Mouse (Mus musculus) activated CD4-positive, CD25-positive, alpha-beta regulatory T cell, adult 4 months (primary cell): ENCODE data around the gene Acot8. TPM values are rescaled to one million over a fixed set of nuclear protein-coding genes. Genes with fewer than 3 reads are reported as not detected.
A peak's percentile ranks its signal among the peaks of the same experiment; 100 is the strongest.

ENCODE experiments used
- ATAC-seq: one replicate; pipeline ENCODE4 v1.8.0; 2017
- polyA plus RNA-seq, 2 experiments: library from polyadenylated mRNA; unstranded; fragments of 100-300 nt; shearing (Covaris generic); gene quantifications; one replicate each; pipeline ENCODE4 v1.2.1; 2017

The Acot8 gene
- polyA plus RNA-seq, 2 experiments from 2014 or later: 35.1 to 49.1 TPM

DNA sequence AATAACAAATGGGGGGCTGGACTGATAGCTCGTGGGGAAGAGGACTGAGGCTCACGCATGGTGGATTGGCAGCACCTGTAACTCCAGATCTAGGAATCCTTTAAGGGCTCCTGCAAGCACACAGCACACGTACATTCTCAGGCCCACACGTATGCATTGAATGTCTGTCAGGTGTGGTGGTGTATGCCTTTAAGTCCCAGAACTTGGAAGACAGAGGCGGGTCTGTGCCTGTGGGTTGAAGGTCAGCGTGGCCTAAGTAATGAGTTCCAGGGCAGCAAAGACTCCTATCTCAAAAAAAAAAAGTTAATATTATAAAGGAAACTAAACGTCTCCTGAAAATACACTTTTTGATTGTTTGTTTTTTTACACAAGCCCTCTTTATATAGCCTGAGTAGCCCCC, 1.9 kb upstream of the Acot8 start:
- no peak for ATAC-seq

DNA sequence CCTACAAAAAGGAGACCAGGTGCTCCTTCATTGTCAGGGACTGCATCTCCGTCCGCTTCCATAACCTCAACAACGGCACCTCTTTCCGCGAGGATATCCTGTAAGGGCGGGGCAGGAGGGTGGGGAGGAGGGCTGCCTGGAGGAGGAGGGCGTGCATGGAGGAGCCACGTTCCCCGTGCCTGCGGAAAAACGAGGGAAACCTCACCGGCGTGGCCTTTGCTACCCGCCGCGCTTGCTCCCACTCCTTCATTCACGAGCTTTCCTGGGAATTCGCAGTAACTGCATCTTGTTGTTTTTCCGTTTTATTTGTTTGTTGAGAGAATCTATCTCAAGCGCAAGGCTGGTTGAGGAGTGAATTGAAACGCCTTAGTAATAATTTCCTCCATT, 643 bp upstream of the Acot8 start:
- ATAC-seq: no peak

DNA sequence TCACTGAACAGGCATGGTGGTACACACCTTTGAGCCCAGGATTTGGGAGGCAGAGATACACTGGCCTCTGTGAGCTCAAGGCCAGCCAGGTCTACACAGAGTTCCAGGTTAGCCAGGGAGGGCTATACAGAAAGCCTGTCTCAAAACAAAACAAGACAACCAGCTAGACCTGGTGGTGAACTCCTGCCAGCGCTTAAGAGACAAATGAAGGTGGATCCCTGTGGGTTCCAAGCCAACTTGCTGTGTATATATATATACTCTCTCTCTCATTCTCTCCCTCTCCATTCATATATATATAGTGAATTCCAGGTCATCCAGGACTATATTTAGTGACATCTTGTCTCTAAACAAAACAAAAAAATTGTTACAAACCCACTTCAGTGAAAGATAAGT, 765 bp downstream of the Acot8 start:
- ATAC-seq: no peak

DNA sequence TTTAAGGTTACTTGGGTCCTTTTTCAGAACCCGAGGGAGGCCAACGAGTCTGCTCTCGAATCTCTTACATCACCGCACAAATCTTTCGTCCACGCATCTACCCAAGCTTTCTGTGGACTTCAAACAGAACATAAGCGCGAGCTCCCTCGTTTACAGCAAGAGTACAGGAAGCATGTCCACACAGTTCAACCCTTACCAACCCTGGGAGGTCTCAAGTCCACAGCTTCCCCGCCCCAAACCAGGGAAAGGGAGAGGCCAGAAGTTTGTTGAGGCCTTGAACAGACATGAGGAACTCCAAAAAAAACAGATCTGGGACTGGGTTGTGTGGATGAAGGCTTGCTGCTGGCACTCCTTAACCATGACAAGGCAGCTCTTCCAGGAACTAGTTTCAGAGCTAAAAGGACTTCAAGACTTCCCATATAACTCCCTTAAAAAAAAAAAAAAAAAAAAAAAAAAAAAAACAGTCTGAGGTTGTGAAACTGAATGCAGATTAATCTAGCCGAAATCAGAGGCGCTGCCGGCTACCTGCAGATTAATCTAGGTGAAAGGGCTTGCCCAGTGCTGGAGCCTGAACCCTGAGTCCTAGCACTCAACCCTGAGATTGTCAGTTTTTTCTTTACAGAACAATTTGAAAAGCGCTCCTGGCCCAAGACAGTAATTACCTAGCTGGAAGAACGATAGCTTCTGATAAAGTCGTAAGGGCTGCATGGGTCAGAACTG, 1.3 kb downstream of the Acot8 start:
- ATAC-seq: no peak

DNA sequence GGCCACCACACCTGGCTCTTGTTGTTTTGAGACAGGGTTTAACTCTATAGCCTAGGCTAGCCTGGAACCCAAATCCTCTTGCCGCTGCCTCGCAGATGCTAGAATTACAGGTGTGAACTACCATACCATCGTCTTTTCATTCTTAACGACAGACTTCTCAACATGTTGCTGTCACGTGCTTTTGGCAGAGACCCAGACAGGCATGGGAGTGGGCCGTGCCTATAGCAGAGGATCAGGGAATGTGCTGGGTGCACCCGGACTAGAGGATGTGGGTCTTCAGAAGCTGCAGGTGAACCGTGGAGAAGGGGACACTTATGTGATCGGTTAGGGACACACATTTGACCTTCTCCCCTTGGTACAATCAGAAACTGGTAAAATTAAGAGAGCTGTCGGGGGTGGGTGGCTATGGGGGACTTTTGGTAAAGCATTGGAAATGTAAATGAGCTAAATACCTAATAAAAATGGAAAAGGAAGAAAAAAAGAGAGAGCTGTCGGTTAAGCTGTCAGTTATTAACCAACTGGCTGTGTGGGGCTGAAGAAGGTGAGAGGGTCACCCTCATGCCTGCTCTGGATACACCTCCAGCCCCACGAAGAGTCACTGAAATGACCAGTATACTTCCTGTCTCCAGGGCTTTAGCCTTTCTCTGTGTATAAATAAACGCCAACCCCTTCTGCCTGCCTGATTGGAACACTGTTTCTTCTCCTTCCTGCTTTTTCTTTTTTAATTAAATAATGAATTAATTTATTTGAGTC, 4.3 kb downstream of the Acot8 start:
- ATAC-seq: no peak

DNA sequence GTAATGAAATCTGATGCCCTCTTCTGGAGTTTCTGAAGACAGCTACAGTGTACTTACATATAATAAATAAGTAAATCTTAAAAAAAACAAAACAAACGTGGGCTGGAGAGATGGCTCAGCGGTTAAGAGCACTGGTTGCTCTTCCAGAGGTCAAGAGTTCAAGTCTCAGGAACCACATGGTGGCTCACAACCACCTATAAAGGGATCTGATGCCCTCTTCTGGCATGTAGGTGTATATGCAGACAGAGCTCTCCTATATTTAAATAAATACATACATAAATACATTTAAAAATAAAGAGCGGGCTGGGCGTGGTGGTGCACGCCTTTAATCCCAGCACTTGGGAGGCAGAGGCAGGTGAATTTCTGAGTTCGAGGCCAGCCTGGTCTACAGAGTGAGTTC, 6.1 kb downstream of the Acot8 start:
- ATAC-seq: peak; percentile 32

DNA sequence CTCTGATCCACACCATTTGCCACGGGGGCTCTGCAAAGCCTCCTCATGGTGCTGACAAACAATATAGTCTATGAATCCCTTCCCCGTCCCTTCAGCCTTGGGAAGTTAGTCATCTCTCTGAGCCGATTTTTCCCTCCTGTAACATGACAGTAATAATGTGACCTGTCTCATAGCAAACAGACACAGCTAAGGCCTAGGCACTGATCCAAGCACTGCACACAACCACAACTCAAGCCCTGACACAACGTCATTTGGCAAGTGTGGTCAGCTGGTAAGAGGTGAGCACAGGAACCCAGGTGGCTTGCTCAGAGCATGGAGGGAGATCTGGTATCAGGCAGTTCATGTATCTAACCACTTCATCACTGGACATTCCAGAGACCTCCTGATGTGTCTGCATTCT, 8.8 kb downstream of the Acot8 start:
- ATAC-seq: no peak

DNA sequence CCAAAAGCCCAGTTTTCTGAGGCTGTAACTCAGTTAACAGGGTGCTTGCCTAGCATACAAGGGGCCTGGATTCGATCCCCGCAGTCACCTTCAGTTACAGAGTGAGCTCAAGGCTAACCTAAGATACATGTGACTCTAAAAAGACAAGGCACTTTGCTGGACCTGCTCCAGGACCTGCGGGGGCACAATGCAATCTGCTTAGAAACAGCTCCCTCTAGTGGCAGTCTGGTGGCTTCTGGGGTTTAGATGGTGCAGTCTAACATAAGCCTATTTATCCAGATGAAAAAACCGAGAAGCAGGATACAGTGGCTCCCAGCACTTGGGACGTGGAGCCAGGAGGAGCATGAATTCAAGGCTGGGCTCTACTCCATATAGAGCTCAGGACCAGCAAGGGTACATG, 10.4 kb downstream of the Acot8 start:
- ATAC-seq: peak; percentile 63

DNA sequence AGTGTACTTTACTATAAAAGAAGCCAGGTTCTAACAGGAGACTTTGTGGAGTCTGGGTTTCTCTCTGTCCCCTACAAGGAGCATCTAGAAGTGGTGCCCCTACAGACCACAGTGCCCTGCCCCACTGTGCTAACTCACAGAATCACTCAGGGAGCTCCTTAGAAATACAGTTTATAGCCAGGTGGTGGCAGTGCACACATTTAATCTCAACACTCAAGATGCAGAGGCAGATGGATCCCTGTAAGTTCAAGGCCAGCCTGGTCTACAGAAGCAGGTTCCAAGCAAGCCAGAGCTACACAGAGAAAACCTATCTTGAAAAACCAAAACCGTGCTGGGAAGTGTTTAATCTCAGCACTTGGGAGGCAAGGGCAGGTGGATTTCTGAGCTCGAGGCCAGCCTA, 10.9 kb downstream of the Acot8 start:
- ATAC-seq: no peak

DNA sequence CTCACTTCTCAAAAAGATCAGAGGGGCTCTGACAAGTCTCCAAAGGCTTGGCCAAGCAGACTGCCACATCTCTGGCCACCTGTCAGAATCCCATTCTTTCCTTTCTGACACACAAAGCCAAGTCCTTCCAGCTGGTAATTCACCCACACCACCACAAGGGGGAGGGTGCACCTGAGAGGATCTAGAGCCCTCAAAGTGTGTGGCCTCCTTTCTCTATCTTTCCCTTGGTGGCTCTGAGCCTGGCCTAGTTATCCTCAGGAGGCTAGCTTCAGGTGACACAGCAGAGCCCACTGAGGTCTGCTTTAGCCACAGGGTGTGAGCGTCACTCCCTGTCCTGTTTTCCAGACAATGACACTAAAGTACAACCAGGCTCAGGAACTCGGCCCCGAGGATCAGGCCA, 11.4 kb downstream of the Acot8 start:
- ATAC-seq: peak; percentile 52

DNA sequence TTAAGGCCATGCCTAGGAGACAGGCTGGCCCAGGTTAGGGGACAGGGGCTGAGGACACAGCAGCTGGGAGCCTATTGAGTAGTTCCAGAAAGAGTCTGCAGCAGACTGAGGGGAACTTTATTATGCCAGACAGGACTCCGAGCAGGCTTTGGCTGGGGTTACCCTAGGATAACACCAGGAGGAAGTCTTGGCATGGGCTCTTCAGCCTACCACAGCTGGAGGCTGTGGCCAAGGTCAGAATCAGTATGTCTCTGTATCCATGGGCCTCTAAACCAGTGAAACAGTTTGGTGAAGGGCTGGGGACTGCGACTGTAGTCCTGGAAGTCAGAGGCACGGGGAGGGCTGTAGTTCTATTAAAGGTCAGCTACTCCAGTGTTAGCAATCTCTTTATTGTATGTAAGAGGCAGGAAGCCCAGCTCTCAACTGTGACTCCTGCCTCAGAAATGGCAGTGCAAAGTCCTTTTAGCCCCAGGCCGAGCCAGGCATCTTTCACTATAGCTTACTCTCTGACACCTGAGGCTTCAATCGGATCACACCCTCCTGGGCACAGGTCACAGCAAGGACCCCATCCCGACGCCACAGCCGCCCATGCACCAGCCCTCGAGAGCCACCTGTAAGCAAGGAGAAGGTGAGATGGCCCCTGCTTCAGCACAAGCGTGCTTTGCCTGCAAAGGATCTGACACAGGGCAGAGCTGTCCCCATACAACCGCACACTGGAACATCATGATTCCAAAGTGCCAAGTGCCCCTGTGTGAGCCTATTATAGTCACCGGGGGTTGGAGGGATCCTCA, 12.1 kb downstream of the Acot8 start:
- ATAC-seq: no peak

DNA sequence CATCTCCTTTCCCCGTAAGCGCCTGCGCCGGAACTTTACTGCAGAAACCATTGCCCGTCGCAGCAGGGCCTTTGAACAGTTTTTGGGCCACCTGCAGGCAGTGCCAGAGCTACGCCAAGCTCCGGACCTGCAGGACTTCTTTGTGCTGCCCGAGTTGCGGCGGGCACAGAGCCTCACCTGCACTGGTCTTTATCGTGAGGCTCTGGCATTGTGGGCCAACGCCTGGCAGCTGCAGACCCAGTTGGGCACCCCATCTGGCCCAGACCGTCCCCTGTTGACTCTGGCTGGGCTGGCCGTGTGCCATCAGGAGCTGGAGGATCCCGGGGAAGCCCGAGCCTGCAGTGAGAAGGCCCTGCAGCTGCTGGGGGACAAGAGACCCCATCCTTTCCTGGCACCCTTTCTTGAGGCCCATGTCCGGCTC, 12.8 kb downstream of the Acot8 start:
- ATAC-seq: no peak

DNA sequence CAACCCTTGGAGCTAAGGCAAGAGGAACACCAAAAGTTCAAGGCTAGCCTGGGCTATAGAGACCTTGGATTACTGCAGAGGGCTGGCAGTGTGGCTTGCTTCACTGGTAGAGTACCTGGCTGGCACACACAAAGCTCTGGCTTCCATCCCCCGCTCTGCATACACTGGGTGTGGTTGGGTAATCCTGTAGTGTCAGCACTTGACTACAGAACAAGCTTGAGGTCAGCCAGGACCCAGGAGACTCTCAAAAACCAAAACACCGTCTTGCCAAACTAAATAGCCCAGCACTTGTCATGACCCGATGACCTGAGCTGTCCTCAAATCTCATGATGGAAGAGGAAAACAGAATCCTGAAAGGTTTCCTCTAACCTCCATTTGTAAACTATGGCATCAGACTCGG, 14.2 kb downstream of the Acot8 start:
- no peak for ATAC-seq

DNA sequence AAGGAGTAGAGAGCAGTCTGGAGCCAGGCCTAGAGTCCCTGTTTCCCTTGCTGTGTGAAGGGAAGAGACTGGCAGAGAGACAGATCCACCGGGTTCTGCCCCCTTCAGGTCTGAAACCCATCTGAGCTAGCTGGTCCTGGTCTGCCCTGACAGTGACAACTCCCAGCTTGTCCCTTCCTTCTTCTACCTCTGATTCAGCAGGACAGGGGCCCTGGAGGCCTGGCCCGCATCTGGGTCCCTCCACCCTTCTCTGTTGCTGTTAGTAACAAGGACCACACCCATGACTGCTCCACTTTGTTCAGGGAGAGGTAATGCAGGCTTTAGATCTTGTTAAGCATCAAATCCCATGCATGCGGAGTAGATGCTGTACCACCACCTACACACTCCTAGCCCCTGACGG, 16.3 kb downstream of the Acot8 start:
- no peak for ATAC-seq

DNA sequence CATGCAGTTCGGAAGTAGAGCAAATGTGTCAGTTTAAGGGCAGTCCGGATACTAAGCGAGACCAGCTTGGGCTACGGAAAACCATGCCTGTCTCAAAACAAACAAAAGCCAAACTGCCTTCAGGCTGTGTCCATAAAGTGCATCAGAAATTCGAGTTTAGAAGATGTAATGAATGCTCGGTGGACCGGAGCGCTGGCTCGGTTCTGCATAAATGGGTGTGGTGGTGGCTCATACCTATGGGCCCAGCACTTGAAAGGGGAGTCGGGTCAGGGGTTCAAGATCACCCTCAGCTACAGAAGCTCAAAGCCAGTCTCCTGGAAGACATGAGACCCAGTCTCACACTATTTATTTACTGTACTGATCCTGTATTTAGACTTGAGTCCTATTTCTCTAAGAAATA, 16.9 kb downstream of the Acot8 start:
- ATAC-seq: no peak

DNA sequence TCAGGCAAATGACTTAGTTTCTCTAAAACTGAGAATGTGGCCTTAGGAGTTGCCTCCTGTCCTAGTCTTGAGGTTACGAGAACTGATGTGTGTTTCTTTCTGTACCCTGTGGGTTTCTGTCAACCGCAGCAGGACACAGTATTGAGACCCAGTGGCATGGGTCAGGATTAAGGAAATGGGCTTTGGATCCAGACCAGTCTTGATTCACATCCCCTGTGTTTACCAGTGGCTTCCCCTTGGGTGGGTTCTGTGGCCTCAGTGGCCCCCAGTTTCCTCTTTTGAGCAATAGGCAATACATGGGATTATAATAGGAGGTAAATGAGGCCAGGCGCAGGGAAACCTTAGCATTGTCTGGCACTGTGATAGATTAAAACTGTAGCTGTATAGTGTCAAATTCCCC, 17.6 kb downstream of the Acot8 start:
- ATAC-seq: no peak

DNA sequence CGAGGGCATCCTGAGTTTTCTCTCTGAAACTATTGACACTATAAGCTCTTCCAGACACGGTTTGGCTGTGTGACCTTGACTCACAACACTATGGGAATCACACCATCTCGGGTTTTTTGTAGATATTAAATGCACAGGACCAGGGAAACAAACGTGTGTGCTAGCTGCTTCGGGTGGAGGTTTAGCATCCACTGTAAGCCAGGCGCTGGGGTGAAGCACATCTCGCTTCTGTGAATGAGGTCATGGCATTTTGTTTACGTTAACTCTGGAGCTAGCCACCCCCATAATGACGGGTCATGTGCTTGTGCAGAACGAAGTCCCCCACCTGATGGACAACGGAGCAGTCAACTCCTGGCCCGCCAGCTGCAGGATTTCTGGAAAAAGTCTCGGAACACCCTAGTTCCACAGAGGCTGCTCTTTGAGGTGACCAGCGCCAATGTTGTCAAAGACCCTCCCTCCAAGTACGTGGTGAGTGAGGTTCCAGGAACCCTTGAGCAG, 18.2 kb downstream of the Acot8 start:
- ATAC-seq: no peak

DNA sequence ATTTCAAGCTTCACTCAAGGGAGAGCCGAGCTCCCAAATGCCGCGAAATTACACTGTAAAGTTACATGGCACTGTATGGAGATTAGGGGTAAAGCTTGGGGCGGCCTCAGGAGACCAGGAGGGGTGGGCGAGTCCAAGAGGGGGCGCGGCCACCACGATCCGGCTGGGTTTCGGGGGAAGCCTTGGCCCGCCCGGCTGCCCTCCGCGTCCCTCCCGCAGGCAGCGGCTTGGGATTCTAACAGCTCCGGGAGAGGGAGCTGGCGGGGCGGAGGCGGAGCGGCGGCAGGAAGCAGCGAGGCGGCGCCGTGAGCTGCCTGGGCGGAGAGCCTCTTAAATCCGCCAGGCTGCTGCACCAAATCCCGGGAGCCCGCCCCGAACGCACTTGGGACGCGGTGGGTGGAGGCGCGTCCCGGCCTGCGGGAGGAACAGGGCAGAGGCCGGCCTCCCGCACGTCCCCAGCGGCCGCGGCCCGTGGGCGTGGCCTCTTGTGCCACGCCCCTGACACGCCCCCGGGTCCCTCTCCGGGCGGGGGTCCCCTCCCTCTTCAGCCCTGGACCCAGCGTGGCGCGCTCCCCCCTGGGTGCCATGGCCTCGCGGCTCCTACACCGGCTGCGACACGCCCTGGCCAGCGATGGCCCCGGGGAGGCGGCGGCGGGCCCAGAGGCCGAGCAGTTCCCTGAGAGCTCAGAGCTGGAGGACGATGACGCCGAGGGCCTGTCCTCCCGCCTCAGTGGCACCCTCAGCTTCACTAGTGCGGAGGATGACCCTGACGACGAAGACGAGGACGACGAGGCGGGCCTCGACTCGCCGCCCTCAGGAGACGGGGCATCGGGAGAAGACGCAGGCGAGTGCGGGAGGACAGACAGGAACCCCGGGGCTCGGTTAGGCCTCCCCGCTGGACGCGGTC, 18.9 kb downstream of the Acot8 start, which contains the start of gene Snx21:
Gene Snx21, plus strand, starts transcription at position 343 of the 907 bp plus-strand sequence.
- ATAC-seq: peak; percentile 73

DNA sequence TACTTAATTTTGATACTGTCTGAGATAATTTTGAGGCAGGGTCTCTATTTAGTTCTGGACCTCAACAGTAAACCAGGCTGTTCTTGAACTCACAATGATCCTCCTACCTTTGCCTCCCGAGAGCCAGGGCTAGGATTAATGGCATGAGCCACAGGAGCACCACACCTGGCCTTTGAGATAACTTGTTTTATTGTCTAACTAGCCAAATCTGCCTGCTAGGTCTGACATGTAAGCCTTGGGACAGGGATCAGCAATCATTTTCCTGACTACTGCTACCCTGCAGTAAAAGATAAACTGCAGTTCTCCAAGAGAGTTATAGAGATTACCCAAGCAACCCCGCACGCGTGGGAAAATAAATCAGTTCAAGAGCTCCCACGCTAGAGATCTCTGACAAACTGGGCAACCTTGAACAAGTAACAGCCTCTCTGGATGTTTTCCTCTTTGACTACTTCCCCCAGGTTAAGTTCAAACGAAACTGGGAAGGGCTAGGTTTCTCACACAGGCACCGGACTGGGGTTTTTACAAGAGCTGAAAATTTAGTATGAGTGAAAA, 19.7 kb downstream of the Acot8 start:
- ATAC-seq: no peak

DNA sequence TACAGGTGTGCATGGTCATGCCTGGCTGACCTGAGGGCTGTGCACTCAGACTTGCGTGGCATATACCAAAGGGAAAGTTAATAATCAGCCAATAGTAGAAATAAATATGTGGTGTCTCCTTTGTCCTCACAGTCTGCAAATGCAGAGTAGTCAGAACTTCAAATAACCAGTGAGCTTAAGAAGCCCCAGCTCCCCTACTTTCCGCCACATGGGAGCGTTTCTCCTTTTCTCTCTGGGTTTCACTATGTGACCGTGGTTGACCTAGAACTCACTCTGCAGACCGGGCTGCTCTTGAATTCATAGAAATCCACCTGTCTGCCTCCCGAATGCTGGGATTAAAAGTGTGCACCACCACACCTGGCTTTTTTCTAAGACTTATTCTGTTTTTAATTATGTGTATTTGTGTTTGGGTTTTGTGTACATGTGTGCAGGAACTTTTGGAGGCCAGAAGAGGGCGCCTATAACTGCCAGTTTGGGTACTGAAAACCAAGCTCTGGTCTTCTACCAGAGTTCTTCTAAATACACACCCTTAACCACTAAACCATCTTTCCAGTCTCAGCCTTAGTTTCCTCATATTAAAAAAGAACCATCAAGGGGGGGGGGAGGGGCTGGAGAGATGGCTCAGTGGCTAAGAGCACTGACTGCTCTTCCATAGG, 20.6 kb downstream of the Acot8 start:
- ATAC-seq: no peak

DNA sequence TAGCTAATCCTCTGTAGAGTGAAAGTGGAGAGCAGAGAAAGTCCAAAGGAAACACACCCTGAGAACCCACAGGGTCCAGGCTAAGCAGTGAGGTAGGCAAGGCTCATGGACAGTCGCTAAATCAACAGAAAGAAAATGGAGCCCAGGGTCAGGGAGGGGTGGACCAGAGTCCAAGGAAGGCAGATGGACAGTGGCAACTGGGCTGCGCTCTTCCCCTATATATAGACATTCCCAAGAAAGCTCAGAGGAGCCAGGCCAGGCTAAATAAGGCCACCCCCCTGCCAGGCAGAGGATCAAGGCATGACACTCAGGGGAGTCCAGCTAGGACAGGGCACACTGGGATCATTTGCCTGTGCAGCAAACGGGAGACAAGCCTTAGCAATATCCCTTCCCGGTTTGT, 22.8 kb downstream of the Acot8 start:
- no peak for ATAC-seq
